Mouse (Mus musculus): ENCODE measurements around the gene Hdac1.
"Not testable (repeated sequence)": the region's sequence is repeated elsewhere in the genome, so short reads cannot be mapped to it uniquely, and the experiment has no call there.

Gene Hdac1

GRCm38 (mm10) chr4:129558321-129558955 lies 15.9 kb upstream of the Hdac1 start:
- no peak for DNase-seq (ENCODE audit: low spot score)

GRCm38 (mm10) chr4:129557256-129557808 lies 14.8 kb upstream of the Hdac1 start:
- DNase-seq (ENCODE audit: low spot score) = no peak

- DNase-seq (ENCODE audit: low spot score) = peak; percentile 76
Measured at GRCm38 (mm10) chr4:129556532-129557223, 14.2 kb upstream of the Hdac1 start.

GRCm38 (mm10) chr4:129555862-129556531 lies 13.5 kb upstream of the Hdac1 start:
- no peak for DNase-seq (ENCODE audit: low spot score)

- no peak for DNase-seq (ENCODE audit: low spot score)
Measured at GRCm38 (mm10) chr4:129555421-129555861, 12.9 kb upstream of the Hdac1 start.

- DNase-seq (ENCODE audit: low spot score) = not testable (repeated sequence)
Measured at GRCm38 (mm10) chr4:129554512-129554911, 12.0 kb upstream of the Hdac1 start.

- no peak for DNase-seq (ENCODE audit: low spot score)
Measured at GRCm38 (mm10) chr4:129550295-129550694, 7.8 kb upstream of the Hdac1 start.

GRCm38 (mm10) chr4:129549306-129549705 lies 6.8 kb upstream of the Hdac1 start:
- no peak for DNase-seq (ENCODE audit: low spot score)

- not testable (repeated sequence) for DNase-seq (ENCODE audit: low spot score)
Measured at GRCm38 (mm10) chr4:129547631-129548030, 5.1 kb upstream of the Hdac1 start.

- no peak for DNase-seq (ENCODE audit: low spot score)
Measured at GRCm38 (mm10) chr4:129544106-129544505, 1.6 kb upstream of the Hdac1 start.

- DNase-seq (ENCODE audit: low spot score) = no peak
Measured at GRCm38 (mm10) chr4:129541868-129542591, 483 bp downstream of the Hdac1 start.

GRCm38 (mm10) chr4:129540012-129540411 lies 2.5 kb downstream of the Hdac1 start:
- no peak for DNase-seq (ENCODE audit: low spot score)

GRCm38 (mm10) chr4:129528901-129529300 lies 13.6 kb downstream of the Hdac1 start:
- DNase-seq (ENCODE audit: low spot score) = not testable (repeated sequence)

- DNase-seq (ENCODE audit: low spot score) = no peak
Measured at GRCm38 (mm10) chr4:129525889-129526288, 16.6 kb downstream of the Hdac1 start.

- no peak for DNase-seq (ENCODE audit: low spot score)
Measured at GRCm38 (mm10) chr4:129525338-129525737, 17.2 kb downstream of the Hdac1 start.

- DNase-seq (ENCODE audit: low spot score) = no peak
Measured at GRCm38 (mm10) chr4:129518519-129518918, 24.0 kb downstream of the Hdac1 start.

- DNase-seq (ENCODE audit: low spot score) = no peak
Measured at GRCm38 (mm10) chr4:129516925-129517324, 25.6 kb downstream of the Hdac1 start.

- no peak for DNase-seq (ENCODE audit: low spot score)
Measured at GRCm38 (mm10) chr4:129514300-129514898, 28.1 kb downstream of the Hdac1 start.

- DNase-seq (ENCODE audit: low spot score) = no peak
Measured at GRCm38 (mm10) chr4:129513891-129514290, 28.6 kb downstream of the Hdac1 start.

- peak; percentile 69 for DNase-seq (ENCODE audit: low spot score)
Measured at GRCm38 (mm10) chr4:129513086-129513767, 29.3 kb downstream of the Hdac1 start, which contains the start of gene Marcksl1. Gene Marcksl1, plus strand, starts transcription at chr4:129513581.
